Mouse (Mus musculus): ENCODE measurements around the gene N4bp2. TPM values are rescaled to one million over a fixed set of nuclear protein-coding genes. Genes with fewer than 3 reads are reported as not detected.

The N4bp2 gene
- polyA plus RNA-seq, 1 experiment, result 1.4 TPM

DNA sequence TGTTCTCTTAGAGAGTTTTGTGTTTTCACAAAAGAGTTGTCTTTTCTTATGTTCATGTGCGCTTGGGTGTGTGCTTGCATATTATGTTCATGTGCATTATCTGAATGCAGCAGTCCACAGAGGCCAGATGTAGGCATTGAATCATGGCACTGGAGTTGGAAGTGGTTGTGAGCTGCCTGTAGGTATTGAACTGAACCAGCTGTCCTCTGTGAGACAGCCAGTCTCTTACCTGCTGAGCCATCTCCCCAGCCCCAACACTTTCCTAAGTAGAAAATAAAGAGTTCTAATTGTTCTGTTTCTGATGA is 32.6 kb downstream of the N4bp2 start:
- DNase-seq (ENCODE audit: low read depth, low spot score), result no peak
- WGBS, result 94% methylated on average over 1 of the region's 1 CpGs

DNA sequence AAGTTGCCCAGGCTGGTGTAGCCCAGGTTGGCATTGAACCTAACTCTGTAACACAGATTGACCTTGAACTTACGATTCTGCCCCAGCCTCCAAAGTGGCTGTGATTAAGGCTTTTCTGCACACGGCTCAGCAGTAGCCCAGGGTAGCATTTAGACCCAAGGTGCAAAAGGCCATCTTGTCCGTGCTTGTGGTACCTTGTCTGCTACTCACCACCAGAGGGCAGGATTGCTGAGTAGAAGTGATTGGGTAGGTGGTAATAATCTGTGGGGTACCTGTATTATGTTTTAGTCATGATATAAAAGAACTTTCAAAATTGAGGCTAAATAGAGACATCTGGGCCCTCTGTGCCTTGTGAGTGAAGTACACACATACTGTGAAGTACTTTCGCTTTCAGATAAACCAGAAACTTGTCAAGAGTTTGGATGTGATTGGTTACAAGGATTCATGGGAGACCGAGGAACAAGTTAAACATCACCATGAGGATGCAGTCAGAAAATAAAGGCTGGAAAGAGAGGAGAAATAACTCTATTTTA is 60.3 kb downstream of the N4bp2 start:
- 62% methylated on average over 5 of the region's 5 CpGs for WGBS
- peak; percentile 10 for DNase-seq (ENCODE audit: low read depth, low spot score)

DNA sequence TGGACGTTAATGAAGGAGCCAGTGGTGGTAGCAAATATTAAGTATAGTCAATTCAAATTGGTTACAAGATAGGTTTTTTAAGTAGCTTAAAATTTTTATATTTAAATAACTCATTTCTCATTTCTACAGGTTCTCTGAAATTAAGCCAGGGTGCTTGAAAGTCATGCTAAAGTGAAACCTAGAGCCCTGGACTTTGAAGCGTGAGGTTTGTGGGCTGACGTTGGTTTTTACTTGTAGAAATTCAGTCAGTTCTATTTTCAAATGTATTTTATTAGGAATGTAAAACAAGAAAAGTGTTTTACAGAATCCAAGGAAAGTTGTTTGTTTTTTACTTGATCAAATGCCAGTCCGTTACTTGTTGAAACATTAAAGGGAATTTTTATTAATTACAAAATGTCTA is 63.2 kb downstream of the N4bp2 start:
- no peak for DNase-seq (ENCODE audit: low read depth, low spot score)
- WGBS, result 94% methylated on average over 4 of the region's 4 CpGs

- 90% methylated on average over 8 of the region's 8 CpGs for WGBS
- no peak for DNase-seq (ENCODE audit: low read depth, low spot score)
Measured at GRCm38 (mm10) chr5:65827102-65827501, 63.8 kb downstream of the N4bp2 start.

DNA sequence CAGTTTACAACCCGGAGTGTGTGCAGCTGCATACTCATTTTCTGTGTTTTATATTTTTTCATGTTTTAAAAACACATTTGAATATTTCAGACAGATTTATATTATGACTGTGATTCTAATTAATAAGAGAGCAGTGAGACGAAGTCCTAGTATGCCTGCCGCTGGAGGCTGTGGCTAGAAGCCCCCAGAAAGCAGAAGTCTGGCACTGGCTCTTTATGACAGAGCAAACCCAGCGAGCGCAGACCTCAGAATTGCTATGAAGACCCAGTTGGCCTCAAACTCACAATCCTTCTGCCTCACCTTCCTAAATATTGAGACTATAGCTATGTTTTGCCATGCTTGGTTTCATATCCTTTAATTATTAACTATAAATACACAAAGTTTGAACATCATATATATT is 64.9 kb downstream of the N4bp2 start:
- DNase-seq (ENCODE audit: low read depth, low spot score), result no peak
- WGBS, result 61% methylated on average over 5 of the region's 5 CpGs

DNA sequence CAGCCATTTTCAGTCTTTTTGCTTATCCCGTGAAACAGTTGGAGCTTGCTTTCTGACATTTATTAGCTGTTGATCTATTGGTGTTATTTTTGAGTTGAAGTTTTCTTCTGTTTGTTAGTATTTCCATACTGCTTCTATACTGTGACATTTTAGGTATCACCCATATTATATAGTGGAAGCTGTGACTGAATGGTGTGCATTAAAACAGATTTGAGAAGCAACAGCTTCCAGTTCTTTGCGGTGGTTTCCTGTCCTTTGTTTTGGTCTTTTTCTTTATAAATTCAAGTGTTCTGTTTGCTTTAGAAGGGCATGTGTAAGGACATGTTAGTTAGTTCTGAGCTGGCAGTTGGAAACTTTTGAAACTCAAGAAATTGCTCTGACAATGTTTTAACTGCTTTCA is 65.7 kb downstream of the N4bp2 start:
- no peak for DNase-seq (ENCODE audit: low read depth, low spot score)

DNA sequence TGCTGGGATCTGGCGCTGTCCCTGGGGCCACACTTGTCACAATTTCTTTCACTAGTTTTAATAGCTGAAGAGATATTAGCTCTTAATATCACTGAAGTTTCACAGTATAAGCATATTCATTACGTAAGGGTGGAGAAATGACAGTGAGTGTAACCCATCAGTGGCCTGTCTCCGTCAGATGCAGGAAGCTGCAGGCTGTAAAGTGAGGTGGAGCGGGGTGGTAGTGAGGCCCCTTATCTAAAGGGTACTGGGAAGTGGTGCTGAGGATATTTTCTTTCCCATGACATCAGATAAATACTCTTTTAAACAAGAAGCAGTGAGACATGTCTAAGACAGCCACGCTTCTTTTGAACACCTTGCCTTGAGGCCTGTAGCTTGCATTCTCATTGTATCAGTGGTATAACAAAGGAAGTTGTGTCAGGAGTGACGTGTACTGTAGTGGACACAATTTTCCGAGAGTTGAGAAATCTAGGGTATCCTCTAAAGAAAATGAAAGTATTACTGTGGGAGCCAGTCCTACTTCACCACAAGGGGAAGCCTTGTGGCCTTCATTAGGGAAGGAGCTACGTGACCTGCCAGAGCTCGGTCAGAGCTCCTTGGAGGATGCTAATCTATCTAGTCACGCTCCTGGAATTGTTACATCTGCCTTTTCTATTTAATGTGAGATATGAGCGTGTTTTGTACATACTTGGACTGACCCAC is 68.7 kb downstream of the N4bp2 start:
- WGBS, result 89% methylated on average over 11 of the region's 11 CpGs
- DNase-seq (ENCODE audit: low read depth, low spot score), result no peak

More for the DNA sequence above, 65.7 kb downstream of the N4bp2 start:
- WGBS, result 62% methylated on average over 2 of the region's 2 CpGs

GRCm38 (mm10) chr5:65833092-65833491 is 69.8 kb downstream of the N4bp2 start:
- 84% methylated on average over 3 of the region's 3 CpGs for WGBS
- no peak for DNase-seq (ENCODE audit: low read depth, low spot score)

- no peak for DNase-seq (ENCODE audit: low read depth, low spot score)
- 88% methylated on average over 8 of the region's 8 CpGs for WGBS
Measured at GRCm38 (mm10) chr5:65833766-65834498, 70.6 kb downstream of the N4bp2 start.

DNA sequence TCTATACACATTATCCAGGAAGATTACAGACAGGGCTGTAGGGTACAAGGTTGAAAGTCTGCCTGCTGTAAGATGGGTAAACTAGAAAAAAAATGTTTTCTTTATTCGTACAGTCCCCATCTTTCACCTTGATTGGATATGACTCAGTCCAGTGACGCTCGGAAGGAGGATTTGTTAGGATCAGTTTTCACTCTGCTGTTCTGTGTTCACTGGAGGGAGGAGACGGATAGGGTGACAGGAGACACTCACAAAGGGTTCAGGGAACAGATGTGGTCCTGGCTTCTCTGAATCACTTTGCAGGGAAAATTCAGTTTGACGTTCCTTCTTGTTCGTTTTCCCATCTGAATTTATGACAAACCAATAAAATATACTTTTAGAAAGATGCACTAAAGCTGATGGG is 74.7 kb downstream of the N4bp2 start:
- DNase-seq (ENCODE audit: low read depth, low spot score), result no peak
- 72% methylated on average over 6 of the region's 6 CpGs for WGBS

DNA sequence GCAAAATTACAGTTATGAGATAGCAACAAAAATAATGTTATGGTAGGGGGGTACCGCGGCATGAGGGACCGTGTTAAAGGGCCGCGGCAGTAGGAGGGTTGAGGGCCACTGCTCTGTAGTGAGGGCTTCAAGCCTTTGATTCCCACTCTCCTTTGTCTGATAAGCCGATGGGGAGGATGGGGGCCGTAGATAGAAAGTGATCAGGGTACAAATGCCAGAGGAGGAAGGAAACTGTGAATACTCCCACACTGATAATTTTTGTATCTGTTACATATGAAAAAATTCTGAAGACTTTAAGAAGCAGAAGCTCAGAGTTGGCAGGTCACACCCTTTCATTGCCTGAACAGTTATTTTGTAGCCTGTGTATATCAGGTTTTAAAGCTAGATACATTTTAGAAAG is 79.6 kb downstream of the N4bp2 start:
- no peak for DNase-seq (ENCODE audit: low read depth, low spot score)
- WGBS, result 93% methylated on average over 7 of the region's 7 CpGs

DNA sequence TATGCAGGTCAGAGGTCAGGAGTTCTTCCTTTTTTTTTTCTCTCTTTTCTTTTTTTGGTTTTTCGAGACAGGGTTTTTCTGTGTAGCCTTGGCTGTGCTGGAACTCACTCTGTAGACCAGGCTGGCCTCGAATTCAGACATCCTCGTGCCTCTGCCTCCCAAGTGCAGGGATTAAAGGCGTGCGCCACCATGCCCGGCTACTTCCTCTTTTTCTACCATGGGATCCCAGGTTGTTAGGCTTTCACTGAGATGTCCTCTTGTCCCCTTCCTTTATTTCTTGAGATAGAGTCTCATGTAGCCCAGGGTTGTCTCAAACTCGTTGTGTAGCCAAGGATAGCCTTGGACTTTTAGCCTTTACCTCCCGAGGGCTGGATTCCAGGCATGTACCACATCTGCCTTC is 83.2 kb downstream of the N4bp2 start:
- DNase-seq (ENCODE audit: low read depth, low spot score), result no peak

GRCm38 (mm10) chr5:65846958-65847357 is 83.6 kb downstream of the N4bp2 start:
- DNase-seq (ENCODE audit: low read depth, low spot score), result no peak
- WGBS, result 78% methylated on average over 3 of the region's 3 CpGs

More for the DNA sequence above, 83.2 kb downstream of the N4bp2 start:
- WGBS, result 82% methylated on average over 8 of the region's 8 CpGs

GRCm38 (mm10) chr5:65847656-65848055 is 84.3 kb downstream of the N4bp2 start:
- WGBS, result 85% methylated on average over 7 of the region's 7 CpGs
- DNase-seq (ENCODE audit: low read depth, low spot score), result no peak

DNA sequence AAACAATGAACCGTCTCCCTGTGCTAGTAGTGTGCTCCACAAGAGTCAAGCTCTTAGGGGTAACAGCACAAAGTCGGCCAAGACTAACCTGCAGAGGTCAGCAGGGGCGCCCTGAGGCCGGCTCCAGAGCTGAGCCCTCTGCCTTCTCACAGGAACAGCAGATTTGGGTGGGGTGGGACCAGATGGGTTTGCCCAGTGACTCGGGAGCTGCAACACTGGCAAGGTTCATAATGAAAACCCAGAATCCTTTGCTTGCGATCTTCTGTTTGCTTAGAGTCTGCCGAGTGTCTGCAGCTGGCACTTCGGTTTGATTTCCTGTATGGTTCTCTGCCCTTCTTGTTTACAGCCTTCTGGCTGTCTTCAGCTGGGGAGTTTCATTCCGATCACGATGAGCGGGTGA is 87.4 kb downstream of the N4bp2 start:
- 22% methylated on average over 11 of the region's 11 CpGs for WGBS

GRCm38 (mm10) chr5:65854786-65855191 is 91.5 kb downstream of the N4bp2 start:
- 74% methylated on average over 8 of the region's 8 CpGs for WGBS
- DNase-seq (ENCODE audit: low read depth, low spot score), result no peak

More for the DNA sequence above, 87.4 kb downstream of the N4bp2 start:
- DNase-seq (ENCODE audit: low read depth, low spot score), result no peak

- DNase-seq (ENCODE audit: low read depth, low spot score), result no peak
- WGBS, result 35% methylated on average over 3 of the region's 3 CpGs
Measured at GRCm38 (mm10) chr5:65855571-65855970, 92.2 kb downstream of the N4bp2 start.

- WGBS, result 83% methylated on average over 17 of the region's 17 CpGs
Measured at GRCm38 (mm10) chr5:65856591-65857411, 93.5 kb downstream of the N4bp2 start.

GRCm38 (mm10) chr5:65857935-65858334 is 94.6 kb downstream of the N4bp2 start:
- 78% methylated on average over 12 of the region's 12 CpGs for WGBS
- no peak for DNase-seq (ENCODE audit: low read depth, low spot score)

More at GRCm38 (mm10) chr5:65856591-65857411, 93.5 kb downstream of the N4bp2 start:
- no peak for DNase-seq (ENCODE audit: low read depth, low spot score)

DNA sequence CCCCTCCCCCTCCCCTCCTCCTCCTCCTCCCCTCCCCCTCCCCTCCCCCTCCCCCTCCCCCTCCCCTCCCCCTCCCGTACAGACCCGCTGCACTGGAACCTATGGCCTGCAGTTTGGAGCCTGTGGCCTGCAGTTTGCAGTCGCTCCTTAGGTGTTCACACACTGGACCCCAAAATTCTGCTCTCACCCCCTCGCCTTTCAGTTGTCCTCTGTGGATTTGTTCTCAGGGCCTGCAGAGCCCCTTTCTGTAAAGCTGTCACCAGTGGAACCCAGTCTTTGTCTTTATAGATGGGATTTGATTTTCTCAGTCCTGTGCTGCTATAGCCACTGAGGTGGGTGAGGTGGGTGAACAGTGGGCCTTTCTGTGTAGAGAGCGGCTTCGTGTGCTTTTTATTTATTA is 95.0 kb downstream of the N4bp2 start:
- WGBS, result 90% methylated on average over 5 of the region's 6 CpGs
- DNase-seq (ENCODE audit: low read depth, low spot score), result no peak
